Mouse (Mus musculus): Measurements from ENCODE around the gene 2810459M11Rik. TPM values are rescaled to one million over a fixed set of nuclear protein-coding genes. Genes with fewer than 3 reads are reported as not detected.

Gene 2810459M11Rik
- total RNA-seq, 1 experiment from 2014 or later: not detected

GRCm38 (mm10) chr1:86046833-86047563 lies 1.3 kb downstream of the 2810459M11Rik start:
- ATAC-seq (replicated peaks; ENCODE audit: insufficient number of reproducible peaks, low FRiP score, low TSS enrichment, poor library complexity, severe bottlenecking): no peak

GRCm38 (mm10) chr1:86048231-86048630 lies 2.6 kb downstream of the 2810459M11Rik start:
- ATAC-seq (replicated peaks; ENCODE audit: insufficient number of reproducible peaks, low FRiP score, low TSS enrichment, poor library complexity, severe bottlenecking): no peak

DNA sequence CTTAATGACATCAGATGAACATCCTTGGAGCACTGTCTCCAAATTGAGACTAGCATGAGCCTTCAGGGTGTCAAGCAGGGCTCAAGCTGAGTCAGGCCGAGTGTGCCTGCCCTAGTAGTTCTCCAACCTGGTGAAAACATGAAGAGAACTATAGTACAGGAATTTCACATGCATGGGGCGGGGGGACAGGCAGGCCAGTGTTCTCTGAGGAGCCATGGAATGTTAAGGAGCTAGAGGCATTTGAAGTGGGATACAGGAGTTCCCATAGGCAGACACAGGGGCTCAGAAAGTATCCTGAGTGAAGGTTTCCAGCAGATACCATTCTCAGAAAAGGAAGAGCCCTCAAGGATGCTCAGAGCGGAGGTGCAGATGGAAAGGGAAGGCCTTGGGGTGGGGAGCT lies 3.1 kb downstream of the 2810459M11Rik start:
- ATAC-seq (replicated peaks; ENCODE audit: insufficient number of reproducible peaks, low FRiP score, low TSS enrichment, poor library complexity, severe bottlenecking): no peak

- ATAC-seq (replicated peaks; ENCODE audit: insufficient number of reproducible peaks, low FRiP score, low TSS enrichment, poor library complexity, severe bottlenecking): no peak
These were observed 7.7 kb downstream of the 2810459M11Rik start for GRCm38 (mm10) chr1:86053198-86053921.

- no peak for ATAC-seq (replicated peaks; ENCODE audit: insufficient number of reproducible peaks, low FRiP score, low TSS enrichment, poor library complexity, severe bottlenecking)
These were observed 9.3 kb downstream of the 2810459M11Rik start for GRCm38 (mm10) chr1:86054943-86055342.

- ATAC-seq (replicated peaks; ENCODE audit: insufficient number of reproducible peaks, low FRiP score, low TSS enrichment, poor library complexity, severe bottlenecking): no peak
These were observed 10.6 kb downstream of the 2810459M11Rik start for GRCm38 (mm10) chr1:86056284-86056683.

DNA sequence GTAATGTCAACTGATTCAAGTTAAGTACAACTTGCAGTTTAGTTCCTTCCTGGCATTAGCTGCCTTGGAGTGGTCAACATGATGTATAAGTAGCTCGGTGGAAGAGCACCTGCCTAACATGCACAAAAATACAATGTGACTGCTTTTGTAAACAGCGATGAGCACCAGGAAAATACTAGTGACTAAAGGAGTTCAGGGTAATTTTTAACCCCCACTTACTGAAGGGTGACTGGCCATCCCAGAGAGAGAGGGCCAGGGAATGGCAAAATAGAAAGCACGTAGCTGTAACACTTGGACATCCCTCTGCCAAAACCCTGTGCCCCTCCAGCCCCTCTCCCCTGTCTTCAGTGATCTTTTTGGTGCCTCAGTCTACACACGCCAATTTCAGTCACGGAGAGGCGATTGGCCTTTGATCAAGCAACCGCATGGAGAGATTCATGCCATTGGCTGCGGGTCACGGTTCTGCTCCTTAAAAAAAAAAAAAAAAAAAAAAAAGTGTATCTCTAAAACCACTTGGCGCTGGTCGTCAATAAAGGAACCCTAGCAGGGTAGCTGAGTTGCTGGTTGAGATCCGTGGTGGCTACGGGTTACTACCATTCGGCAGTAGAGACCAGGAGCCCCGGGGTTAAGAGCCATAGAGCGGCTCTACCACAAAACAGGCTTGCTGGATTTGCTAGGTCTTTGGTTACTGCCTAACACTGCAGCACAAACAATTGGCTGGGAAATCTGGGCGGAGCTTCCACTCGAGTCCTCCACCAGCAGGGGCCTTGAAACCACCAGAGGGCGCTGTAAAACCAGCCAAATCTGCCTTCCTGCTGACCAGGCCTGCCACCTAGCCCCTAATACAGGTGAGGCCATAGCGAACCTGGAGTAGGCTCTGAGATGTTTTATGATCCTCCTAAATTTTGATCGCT lies 13.4 kb downstream of the 2810459M11Rik start:
- peak; percentile 84 for ATAC-seq (replicated peaks; ENCODE audit: insufficient number of reproducible peaks, low FRiP score, low TSS enrichment, poor library complexity, severe bottlenecking)

GRCm38 (mm10) chr1:86062523-86062922 lies 16.9 kb downstream of the 2810459M11Rik start:
- ATAC-seq (replicated peaks; ENCODE audit: insufficient number of reproducible peaks, low FRiP score, low TSS enrichment, poor library complexity, severe bottlenecking): no peak

- peak; percentile 86 for ATAC-seq (replicated peaks; ENCODE audit: insufficient number of reproducible peaks, low FRiP score, low TSS enrichment, poor library complexity, severe bottlenecking)
These were observed 18.8 kb downstream of the 2810459M11Rik start, which contains the start of gene Psmd1 for GRCm38 (mm10) chr1:86064271-86064991. TSS of gene Psmd1 (plus strand) at chr1:86064387.

GRCm38 (mm10) chr1:86076565-86076964 lies 30.9 kb downstream of the 2810459M11Rik start:
- no peak for ATAC-seq (replicated peaks; ENCODE audit: insufficient number of reproducible peaks, low FRiP score, low TSS enrichment, poor library complexity, severe bottlenecking)

DNA sequence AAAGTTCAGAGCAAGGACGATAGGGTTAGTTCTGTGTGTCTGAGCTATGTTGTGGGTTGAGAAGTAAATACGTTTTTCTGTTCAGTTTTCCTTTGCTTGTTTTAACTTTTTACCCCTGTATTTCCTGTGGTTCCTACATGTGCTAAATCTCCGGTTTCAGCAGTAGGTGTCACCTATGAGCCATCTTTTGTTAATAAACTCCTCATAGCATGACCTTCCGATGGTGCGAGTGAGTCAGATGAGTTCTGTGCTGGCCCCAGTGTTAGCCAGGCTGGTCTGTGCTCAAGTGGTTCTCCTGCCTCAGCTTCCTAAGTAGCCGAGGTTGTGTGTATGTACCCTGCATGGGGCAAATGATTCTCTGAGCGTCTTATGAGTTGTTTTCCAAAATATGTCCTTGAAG lies 48.8 kb downstream of the 2810459M11Rik start:
- ATAC-seq (replicated peaks; ENCODE audit: insufficient number of reproducible peaks, low FRiP score, low TSS enrichment, poor library complexity, severe bottlenecking): no peak

GRCm38 (mm10) chr1:86105054-86105453 lies 59.4 kb downstream of the 2810459M11Rik start:
- ATAC-seq (replicated peaks; ENCODE audit: insufficient number of reproducible peaks, low FRiP score, low TSS enrichment, poor library complexity, severe bottlenecking): no peak

Other genes with a start within 250 kb of the 2810459M11Rik start
- gene Itm2c, start 151.6 kb upstream of the 2810459M11Rik start, total RNA-seq (2017): 94.7 to 124 TPM (median 121 TPM) in 3 replicates
- gene 4933407L21Rik, start 117.4 kb upstream of the 2810459M11Rik start, total RNA-seq (2017): not detected in 3 replicates
- gene Gpr55, start 84.9 kb upstream of the 2810459M11Rik start, total RNA-seq (2017): 2.2 to 4.9 TPM (median 4.7 TPM) in 3 replicates
- not detected in 3 replicates for gene Spata3, start 29.0 kb upstream of the 2810459M11Rik start, total RNA-seq (2017)
- gene Psmd1, start 18.5 kb downstream of the 2810459M11Rik start, total RNA-seq (2017): 67.2 to 76.2 TPM (median 72.3 TPM) in 3 replicates
- not detected in 3 replicates for gene Htr2b, start 66.1 kb downstream of the 2810459M11Rik start, total RNA-seq (2017)
- gene Gm21972, start 87.8 kb downstream of the 2810459M11Rik start, total RNA-seq (2017): 1.1 to 17.3 TPM in 2 of 3 replicates, not detected in the other
- gene Armc9, start 108.9 kb downstream of the 2810459M11Rik start, total RNA-seq (2017): 1.3 to 5.3 TPM (median 3.6 TPM) in 3 replicates

Data from monocyte, adult 5-6 weeks (primary cell).